Mouse (Mus musculus) activated CD4-positive, CD25-positive, alpha-beta regulatory T cell, adult 4 months (primary cell): Measurements from ENCODE around the gene Nedd9. TPM values are rescaled to one million over a fixed set of nuclear protein-coding genes. Genes with fewer than 3 reads are reported as not detected.
"Not testable (repeated sequence)": the region's sequence is repeated elsewhere in the genome, so short reads cannot be mapped to it uniquely, and the experiment has no call there.

ENCODE experiments used
- ATAC-seq: one replicate; pipeline ENCODE4 v1.8.0; 2017
- polyA plus RNA-seq, 2 experiments: library from polyadenylated mRNA; unstranded; fragments of 100-300 nt; shearing (Covaris generic); gene quantifications; one replicate each; pipeline ENCODE4 v1.2.1; 2017

Nedd9 gene
- polyA plus RNA-seq, 2 experiments from 2014 or later = 129 to 130 TPM

DNA sequence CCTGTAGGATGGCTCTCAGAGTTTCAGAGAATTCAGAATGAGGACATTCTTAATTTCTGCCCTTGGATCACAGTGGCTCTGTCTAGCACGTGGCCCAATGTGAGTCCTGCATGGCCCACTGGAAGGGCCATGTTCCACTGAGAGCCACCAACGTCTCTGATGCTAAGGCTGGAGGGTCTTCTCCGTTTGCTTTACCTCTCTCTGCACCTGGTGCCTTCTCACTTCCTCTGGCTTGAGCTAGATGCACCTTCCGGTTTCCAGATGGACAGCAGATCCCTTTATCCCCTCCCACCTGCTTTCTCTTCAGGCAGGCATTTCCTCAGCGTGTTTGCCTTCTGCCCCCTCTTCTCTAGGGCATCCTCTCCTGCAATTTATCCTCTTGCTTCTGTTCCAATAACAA lies 118.5 kb downstream of the Nedd9 start:
- ATAC-seq = no peak

DNA sequence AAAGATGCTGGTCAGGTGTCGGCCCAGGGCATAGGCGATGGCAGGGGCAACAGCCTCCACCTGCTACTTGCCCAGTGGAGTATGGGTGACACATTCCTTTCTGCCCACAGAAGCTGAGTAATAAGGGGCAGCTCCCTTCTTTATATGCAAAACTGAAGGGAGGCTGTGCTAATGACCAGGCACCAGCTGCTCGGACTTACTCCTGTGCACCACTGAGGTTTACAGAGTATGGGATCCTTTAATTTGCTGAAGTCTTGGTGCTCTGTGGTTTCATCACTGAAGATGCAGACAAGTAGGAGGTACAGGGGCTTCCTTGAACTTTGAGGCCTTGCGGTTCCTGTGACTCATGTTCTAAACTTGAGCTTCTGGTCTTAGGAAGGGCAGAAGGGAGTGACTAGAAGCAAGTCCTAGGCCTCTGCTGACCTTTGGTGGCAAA lies 120.0 kb downstream of the Nedd9 start:
- peak; percentile 89 for ATAC-seq

DNA sequence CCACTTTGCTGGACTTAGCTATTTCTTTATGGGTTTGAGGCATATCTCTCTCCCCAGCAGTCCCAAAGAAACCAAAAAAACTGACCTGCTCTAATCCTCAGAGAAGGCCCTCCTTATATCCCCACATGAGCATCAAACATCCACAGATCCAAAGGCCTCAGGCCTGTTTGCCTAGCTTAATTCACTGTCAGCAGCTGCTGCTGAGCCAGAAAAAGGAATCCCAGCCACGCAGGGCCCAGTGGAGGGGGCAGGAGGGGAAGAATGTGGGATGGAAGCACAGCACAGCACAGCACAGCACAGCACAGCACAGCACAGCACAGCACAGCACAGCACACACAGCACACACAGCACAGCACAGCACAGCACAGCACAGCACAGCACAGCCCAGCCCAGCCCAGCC lies 120.6 kb downstream of the Nedd9 start:
- ATAC-seq = not testable (repeated sequence)

DNA sequence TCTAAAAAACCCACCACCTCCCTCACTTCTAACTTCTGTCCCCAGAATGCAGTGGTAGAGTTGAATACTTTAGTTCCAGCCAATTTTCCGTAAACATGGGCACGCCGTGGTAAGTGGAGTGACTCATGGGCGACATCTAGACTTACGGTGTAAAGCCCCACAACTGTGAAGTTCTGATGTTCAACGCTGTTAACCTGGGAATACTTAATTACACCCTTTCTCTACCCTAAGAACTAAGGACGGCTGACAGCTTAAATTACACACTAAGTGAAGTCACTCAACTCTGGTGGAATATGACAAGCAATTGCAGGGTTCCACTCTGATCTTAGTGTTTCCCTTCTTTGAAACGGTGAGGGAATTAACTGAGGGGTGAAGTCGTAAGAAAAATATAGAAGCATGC lies 122.9 kb downstream of the Nedd9 start:
- no peak for ATAC-seq

DNA sequence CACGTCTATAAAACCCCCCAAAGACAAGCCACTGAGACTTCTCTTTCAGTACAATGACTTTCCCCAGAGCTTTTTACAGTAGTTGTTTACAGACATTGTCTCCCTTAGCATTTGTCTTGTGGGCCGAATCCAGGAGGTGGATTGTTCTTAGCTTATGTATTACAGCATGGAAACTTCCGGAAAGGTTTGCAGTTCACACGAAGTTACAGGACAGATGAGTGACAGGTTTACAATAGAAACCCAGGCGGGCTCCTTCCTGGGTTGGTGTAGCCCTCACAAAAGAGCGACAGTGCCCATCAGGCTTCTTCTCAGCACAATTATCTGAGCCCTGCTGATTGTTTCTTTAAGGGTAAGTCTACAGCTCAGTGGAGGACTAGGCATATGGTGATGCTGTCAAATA lies 124.3 kb downstream of the Nedd9 start:
- ATAC-seq = no peak

DNA sequence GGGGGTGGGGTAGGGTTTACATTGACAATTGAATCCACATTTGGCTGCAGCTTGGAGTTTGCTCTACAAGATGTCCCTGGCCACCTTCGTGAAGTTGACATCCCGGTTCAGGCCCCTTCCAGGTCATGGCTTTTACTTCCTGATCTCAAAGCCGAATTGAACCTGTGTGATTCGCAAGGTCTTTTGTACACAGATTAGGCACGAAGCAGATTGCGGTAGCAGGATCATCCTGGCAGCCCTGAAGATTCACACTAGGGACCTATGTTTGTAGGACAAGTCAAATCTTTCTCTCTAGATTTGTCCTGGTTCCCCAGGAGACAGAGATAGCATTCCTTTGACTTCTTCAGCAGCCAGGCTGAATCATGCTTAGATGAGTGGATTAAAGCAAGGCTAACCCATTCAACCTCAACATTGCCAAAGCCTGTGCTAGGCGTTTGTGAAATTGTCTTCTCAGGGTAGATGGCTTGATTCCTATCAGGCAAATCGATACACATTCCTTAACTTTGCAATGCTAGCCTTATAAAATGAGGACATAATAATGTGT lies 126.8 kb downstream of the Nedd9 start:
- ATAC-seq = no peak

DNA sequence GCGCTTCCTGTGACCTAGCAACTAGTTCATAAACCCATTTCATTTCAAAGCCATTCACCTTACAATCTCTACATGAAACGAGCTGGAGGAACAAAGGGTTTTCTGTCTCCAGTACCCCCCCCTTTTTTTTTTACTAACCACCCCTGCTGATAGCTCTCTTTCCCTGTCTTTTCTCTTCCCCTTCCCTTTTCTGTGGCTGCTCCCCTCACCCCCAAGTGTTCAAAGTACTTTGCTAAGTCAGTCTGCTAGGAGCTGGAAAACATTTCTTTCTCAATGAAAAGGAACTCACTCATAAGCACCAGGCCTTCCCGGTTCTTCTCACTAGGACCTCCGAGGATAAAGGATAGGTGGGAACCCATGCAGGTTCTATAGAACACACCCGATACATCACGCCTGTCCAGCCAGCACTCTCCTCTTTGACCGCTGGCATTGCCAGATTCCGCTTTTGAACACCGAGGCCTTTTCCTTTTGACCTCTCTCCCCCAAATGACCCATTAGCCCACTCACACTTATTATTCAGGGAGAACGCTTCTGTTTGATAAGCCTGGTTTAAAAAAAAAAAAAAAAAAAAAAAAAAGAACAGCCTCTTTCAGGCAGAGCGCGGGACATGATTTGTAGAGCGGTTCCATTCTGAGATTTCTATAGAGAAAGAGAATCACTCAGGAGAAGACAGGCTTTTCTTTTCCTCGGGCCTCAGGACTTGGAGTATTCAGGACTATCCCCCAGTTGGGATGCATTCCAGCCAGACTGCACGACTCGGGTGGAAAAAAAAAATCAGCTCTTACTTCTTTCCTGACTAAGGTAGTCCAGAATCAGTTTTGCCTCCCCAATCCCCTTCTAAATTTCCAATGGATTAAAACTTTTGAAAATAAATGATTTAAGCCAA lies 127.6 kb downstream of the Nedd9 start:
- no peak for ATAC-seq

DNA sequence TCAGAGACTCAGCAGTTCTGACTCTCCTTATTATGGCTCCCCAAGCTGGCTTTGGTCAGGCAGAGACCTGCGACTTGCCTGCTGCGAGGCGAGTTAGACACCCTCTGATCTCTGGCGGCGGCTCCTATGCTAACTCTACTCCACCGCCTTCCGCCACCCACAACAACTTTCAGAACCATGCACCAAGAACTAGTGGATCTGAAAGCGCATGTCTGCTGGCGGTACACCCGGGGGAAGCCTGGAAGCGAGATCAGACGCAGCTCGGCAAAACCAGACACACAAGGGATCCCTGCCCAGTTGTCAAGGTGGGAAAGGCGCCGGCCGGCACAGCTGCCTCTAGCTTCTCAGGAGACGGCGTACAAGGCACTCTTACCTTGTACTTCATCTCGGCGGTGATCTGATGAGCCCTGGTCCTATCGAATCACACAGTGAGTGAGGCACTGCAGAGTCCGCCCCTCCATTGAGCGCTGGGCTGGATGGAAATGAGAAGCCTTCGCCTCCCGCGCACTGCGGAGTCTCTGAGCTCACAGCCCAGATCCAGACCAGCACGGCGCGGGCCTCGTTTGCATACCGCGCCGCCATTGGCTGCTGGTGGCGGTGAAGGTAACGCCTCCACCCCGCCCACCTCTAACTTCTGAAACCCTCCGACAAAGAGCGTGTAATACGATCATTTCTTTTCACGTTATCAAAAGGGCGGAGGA lies 128.5 kb downstream of the Nedd9 start:
- ATAC-seq = peak; percentile 89

DNA sequence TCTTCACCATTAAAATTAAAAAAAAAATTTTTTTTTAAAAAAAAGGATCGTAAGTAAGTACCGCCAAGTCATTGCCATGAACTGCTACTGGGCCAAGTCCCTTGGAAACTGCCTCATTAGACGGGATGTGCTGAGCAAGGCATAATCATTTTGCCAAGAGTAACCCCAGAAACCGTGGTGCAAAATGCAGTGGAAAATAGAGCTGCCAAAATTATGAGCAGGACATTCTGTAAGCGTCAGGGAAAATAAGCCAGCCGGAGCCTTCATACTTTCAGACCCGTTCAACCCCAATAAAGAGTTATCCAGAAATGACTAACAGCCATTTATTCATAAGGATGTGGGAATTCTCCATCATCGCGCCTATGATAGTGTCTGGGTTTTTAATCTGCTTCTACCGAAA lies 129.2 kb downstream of the Nedd9 start:
- no peak for ATAC-seq

DNA sequence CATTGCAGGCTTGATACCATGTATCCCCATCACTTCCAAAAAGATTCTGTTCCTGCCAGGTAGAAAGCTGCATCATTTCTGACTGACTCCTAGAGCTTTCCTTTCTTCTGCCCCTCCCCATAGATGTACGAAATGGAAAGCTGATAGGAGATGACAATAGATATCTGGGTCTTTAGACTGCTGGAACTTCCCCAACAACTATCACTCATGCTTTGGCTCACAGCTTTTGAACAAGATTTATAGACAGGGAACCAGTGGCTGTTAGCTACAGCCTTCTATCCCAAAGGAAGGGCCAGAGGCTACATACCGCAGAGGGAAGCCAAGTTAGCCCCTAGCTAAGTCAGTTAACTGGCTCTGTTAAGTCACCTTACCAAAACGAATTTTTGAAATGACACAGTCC lies 129.6 kb downstream of the Nedd9 start:
- ATAC-seq = no peak

DNA sequence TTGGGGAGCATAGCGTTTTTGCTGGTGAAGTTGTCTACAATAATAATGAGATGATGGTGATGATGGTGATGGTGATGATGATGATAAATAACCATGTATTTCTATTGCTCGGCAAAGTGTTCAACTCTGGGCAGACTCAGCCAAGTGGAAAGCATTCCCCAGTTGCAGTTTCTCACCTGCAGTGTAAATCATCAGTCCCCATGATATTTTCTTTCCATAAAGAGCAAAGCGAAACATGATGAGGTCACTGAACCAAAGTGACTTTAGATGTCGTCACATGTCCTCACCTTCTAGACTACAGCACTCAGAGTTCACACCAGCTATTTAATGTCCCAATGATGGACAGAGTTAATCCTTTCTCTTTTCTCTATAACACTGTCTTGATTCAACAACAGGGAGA lies 130.0 kb downstream of the Nedd9 start:
- ATAC-seq = no peak

DNA sequence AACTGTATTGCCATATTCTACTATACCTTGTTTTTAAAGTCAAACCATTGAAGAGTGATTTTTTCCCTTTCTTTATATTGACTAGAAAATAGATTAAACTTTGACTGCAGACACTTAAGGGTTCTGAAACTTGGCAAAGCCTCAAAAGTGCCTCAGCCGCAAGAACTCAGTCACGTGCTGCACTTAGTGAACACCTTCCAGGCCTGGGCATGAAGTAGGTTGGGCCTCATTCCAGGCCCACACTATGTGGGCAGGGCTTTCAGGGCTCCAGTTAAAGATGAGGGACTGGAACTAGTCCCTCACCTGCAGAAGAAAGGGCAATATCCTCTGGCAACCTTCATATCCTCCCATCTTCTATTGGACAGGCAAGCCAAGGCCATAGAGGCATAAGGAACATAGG lies 131.6 kb downstream of the Nedd9 start:
- ATAC-seq = peak; percentile 15

DNA sequence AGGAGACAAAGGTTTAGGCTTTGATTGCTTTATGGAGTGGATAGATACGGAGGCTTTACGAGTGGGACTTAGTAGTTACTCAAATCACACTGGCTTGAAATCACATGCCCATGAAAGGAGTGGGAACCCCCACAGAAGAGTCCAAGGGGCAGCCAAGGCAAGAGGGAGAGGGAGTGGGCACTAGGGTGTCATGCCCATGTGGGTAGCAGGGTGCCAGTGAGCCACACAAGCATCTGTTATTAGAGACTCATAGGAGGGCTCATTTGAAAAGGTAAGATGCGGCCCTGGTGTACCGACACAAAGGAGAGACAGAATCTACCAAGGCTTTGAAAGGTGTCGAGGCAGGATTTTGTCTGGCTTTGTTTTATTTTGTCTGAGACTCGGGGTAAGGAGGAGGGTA lies 132.6 kb downstream of the Nedd9 start:
- no peak for ATAC-seq

DNA sequence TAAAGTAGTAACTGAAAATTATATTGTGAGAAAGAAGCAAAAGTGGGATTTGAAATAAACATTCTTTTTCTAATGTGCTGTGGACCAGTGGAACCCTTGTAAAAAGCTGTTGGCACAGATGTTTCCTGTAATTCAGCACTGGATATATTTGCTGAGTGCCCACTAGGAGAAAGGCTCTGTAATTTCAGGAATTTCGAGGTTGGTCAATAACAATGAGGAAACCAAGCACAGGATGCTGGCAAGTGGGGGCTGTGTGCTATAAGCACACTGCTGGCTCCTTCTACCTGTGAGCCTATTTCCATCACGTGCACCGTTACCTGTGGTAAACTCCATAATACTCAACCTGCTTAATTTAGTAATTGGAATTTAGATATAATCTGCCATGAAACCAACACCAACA lies 133.5 kb downstream of the Nedd9 start:
- ATAC-seq = no peak

DNA sequence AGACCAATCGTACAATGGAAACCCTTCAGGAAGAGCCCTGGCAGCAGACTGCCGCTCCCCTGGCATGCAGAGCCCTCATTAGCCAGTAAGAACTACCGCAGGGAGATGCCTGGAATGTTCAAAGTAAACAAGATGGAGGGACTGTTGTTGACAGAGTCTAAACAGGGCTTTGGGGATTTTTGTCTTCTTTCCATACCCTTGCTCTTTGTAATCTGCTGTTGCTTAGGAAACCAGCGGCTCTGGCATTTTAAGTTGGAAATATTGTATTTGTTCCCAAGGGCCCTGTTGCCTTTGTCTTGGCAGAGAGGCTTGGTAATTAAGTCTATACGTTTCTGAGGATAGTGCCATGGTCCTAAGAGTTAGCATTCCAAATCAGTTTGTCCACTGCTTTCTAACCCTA lies 134.8 kb downstream of the Nedd9 start:
- ATAC-seq = no peak

DNA sequence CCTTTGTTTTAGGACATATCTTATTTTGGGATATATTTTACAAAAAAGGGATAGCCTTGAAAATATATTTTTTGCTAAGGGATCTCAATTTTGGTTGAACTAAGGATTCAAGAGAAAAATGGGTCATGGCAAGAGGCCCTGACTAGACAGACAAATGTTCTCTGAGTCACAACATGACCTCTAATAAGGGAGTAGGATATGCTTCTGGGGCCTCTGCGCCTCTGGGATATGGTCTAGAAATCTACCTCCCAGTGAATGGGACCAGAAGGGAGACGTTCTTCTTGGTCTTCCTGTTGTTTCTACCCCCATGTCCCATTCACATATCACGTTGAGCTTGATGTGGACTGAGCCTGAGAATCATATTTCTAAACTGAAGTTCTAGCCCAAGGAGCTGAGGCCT lies 136.6 kb downstream of the Nedd9 start:
- ATAC-seq = no peak

DNA sequence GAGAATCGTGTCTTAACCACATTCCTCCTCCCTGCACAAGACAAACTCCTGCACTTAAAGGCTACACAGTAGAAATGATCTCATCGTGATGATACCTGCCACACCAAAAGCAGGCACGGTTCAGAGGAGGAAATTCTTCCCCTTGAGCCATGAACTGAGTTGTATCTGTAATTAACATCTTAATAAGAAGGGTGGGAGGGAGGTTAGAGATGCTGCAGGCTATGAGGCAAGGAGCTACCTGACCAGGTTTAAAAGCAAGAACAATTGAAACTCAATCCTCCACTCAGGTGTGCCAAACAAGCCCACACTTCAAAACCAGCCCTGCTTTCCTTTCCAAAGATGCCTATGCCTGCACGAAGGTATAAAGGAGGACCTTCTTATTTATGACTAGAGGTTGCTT lies 137.4 kb downstream of the Nedd9 start:
- no peak for ATAC-seq

DNA sequence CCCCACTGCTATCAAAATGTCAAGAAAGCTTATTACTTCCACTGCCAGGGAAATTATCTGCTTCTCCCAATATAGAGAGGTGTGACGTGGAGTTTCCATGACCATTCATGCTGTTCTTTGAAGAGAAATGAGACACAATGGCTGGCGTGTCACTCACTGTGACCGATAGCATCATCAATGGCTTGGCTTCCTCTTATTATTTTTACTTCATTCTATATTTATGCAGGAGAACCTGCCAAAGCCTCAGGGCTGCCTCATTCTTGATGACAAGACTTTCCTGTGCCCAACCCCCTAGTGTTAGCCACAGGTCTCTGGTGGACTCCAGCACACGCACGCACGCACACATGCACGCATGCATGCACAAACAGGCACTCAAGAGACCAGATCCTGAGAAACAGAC lies 141.4 kb downstream of the Nedd9 start:
- ATAC-seq = no peak

DNA sequence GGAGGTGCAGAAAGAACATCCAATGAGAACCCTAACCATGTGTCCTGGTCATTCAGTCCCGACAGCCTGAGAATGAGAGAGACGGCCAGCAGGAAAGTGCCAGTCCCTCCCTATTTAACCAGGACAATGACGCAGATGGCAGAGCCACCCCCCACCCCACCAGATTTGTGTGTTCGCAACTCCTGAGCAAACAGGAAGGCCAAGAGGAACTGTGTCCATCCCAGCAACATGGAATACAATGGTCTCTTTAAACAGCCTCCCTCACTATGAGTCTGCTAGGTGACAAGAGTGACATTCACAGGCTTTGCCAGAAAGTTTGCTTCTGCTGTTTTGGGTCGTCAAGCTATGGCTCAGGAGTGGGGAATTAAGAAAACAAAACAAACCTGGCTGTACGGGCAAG lies 141.9 kb downstream of the Nedd9 start:
- no peak for ATAC-seq

DNA sequence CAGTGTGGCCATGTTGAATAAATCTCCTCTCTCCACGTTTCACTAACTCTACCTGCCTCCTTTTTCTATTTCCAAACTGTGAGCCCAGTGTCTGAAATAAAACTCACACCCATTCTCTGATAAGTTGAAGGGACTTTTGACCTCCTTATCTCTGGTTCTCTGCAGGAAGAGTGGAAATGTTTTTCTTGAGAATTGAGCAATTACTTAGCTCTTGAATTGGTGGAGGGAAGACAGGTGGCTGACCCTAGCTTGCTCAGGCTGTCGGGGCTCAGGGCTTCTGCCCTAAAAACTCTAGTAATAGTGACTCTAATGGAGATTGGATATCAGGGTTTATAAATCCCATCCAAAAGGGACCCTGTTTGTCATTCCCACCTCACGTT lies 143.3 kb downstream of the Nedd9 start:
- ATAC-seq = no peak

DNA sequence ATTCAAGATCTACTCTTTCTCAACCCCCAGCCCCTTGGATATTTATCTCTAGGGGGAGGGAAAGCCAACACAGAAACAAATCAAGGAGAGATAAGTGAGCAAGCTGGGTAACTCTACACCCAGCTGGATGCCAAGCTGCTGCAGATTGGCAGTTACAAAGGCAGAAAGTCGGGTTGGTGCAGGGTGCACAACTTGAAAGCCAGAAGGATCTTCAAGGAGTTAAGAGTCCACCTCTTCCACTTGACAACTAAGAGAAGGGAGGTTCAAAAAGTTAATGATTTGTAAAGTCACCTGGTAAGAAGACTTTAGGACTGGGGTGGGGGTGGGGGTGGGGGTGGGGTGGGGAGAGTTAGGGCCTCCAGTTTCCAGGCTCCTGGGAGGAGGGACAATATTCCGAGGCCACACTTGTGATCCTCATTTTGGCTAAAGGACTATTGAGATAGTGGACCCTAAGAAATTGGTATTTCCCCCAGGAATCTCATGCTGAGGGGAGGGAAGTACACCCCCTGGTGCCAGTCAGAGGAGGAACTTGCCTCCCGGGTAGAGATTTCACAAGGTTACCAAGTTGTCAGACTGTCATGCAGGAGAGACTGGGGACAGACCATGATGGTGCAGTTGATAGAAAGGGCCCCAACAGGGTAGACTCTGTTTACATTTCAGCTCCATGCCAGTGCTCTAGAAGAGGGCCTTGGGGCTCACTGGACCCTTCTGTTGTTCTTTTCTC lies 143.8 kb downstream of the Nedd9 start:
- no peak for ATAC-seq

DNA sequence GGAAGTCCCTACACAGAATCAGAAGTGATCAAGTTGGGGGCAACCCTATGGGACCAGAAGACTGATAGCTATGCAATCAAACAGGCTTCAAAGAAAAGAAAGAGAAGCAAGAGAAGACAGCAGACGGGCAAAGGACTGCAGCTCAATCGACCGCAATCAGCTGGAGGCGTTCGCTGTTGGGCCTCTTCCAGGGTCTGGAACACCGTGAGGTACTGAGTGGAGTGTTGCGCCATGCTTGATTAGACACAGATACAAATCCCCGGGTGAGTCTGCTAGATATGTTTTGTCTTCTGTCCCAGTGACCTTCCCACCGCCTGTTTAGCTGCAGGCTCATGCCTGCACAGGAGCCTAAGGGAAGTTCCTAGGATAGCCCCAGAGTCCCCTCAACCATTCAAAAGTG lies 145.7 kb downstream of the Nedd9 start:
- ATAC-seq = no peak

DNA sequence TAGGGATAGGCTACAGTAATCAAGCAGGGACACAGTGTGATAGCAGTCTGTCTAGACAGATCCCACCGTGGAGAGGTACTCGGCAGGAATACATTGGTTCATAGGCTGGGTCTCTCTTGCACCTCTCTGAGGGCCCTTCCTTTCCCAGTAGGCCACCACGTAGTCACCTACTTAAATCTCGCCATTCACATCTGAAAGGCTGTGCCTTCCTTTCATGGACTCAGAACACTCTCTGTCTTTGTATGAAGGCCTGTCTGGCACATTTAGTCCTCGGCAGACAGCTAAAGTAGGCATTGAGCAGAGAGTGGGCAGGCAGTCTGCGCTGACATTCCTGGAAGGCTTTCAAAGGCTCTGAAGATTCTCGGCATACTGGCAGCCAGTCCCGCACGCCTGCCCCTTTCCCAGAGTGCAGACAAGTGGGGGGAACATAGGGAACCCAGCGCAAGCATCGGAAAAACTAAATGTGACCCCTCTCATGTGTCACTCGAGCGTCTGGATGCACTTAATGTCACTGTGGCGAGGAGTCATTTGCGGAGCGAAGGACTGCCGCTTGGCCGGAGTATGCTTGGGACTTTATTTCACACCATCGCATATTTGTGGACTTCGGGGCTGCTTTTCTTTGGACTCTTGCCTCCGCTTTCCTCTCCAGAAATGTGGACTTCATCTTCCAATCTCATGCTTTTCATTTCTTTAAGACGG lies 147.4 kb downstream of the Nedd9 start:
- no peak for ATAC-seq
